Mouse (Mus musculus): ENCODE results near the gene Slc17a4. TPM values are rescaled to one million over a fixed set of nuclear protein-coding genes. Genes with fewer than 3 reads are reported as not detected.
A peak's percentile ranks its signal among the peaks of the same experiment; 100 is the strongest.

Gene Slc17a4
- not detected for total RNA-seq (2021)
- long read RNA-seq, experiment 1: 0 reads
- long read RNA-seq, experiment 2: 0 reads

DNA sequence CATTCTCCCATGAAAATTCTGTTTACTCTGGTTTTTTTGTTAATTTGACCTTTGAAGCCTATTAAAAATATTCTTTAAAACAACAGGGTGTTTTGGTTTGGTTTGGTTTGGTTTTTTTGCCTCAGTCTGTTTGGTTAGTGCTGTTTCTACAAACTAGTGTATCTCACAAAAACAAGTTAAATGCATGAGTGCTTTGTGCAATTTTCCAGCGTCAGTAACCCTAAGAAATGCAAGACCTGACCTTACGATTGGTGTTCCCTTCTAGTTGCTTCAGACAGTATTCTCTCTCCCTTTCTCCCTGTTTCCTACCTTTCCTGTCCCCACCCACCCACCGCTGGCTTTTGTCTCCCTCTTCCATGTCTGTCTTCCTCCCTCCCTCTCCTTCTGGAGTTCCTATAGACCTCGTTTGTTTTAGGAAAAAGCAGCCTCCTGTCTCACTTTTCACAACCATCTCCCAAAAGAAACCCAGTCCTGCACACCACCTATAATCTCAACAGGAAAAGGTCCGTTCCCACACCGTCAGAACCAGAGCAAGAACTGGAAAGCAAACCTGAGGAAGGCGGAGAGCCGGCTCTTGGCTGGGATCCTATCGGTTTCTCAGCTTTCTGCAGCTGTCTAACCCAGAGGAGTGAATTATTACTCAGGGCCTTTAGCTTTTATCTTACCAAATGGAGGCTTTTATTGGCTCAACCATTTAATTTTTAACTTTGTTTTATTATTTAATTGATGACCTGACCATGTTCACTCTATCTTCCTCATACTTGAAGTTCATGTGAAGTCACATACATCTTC, at the start of gene Slc17a4:
TSS of gene Slc17a4 (minus strand) at position 634 of the 792 bp plus-strand sequence.
- DNase-seq: no peak

DNA sequence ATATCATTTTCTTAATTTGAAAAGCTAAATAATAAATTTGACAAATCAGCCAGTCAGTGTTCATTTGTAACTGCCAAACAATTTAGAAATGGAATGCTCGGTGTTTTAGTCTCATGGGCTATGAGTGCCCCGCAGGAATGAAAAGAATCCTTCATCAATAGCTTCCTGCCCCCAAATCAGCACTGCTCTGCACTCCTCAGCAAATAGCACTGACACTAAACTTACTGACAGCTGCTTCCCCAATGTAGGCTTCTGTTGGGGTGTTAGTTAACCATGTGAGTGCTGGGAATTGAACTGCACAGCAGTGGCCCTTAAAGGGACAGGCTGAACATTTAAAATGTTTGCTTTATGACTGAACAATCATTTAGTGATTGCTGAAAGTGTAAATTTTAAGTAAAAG, 45.0 kb upstream of the Slc17a4 start:
- no peak for DNase-seq

GRCm38 (mm10) chr13:23950928-23951327, 36.1 kb upstream of the Slc17a4 start:
- peak; percentile 7 for DNase-seq

GRCm38 (mm10) chr13:23949484-23950246, 34.9 kb upstream of the Slc17a4 start:
- DNase-seq: no peak

GRCm38 (mm10) chr13:23946254-23946653, 31.4 kb upstream of the Slc17a4 start:
- no peak for DNase-seq

DNA sequence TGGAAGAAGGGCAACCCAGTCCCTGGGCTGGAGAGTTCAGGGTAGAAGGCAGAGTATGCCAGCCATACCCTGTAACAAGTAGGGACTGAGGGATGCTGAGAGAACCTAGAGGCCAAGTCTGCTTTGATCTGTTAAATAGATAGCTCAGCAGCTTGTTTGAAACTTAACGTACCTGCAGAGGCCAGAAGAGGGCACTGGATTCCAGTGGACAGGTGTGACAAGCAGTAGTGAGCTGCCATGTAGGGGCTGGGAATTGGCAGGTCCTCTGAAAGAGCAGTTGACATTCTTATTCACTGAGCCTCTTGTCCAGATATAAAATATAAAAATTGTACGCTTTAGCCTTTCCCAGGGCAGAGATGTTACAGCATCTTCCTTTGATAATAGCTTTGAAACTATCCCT, 28.1 kb upstream of the Slc17a4 start:
- no peak for DNase-seq

DNA sequence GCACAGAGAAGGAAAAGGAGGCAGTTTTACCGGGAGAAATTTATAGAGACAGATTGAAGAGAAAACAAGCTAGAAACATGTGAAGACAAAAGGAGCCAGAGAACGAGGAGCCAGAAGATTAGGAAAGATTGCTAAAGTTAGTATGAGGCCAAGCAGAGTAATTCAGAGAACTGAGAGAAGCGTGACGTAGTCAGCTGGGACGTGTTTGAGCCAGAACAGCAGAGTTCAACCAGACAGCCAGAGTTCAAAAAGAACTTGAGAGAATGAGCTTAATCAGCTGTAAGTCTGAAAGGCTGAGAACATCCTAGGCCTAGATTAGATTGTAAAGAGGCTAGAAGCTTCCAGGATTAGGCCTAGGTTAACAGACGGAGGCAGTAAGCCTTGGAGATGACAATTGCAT, 25.5 kb upstream of the Slc17a4 start:
- DNase-seq: no peak

DNA sequence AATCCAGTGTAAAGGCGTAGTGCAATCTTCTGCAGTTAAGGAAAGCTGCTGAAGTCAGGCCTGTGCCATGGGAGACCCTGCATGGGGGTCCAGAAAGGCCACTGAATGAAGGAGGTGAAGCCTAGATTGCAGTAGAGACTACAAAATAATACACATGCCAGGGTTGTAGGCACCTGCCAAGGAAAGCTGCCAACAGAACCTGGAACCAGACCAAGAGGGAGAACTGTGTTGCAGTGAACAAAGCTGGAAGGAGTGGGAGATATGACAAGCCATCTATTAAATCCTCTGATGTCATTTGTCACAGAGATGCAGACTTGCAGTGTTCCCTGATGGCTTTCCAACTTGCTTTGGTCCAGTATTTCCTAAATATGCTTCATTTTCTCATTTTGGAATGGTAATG, 23.9 kb upstream of the Slc17a4 start:
- DNase-seq: no peak

GRCm38 (mm10) chr13:23934211-23934520, 19.4 kb upstream of the Slc17a4 start, which contains the start of gene Hist1h2aa:
TSS of gene Hist1h2aa (plus strand) at chr13:23934462.
- no peak for DNase-seq

- no peak for DNase-seq
Observed at GRCm38 (mm10) chr13:23933421-23934210, 18.8 kb upstream of the Slc17a4 start, which contains the start of gene Hist1h2ba. TSS of gene Hist1h2ba (minus strand) at chr13:23934156.

- DNase-seq: no peak
Observed at GRCm38 (mm10) chr13:23930904-23931303, 16.1 kb upstream of the Slc17a4 start.

- no peak for DNase-seq
Observed at GRCm38 (mm10) chr13:23930461-23930860, 15.7 kb upstream of the Slc17a4 start.

- no peak for DNase-seq
Observed at GRCm38 (mm10) chr13:23928637-23929036, 13.8 kb upstream of the Slc17a4 start.

GRCm38 (mm10) chr13:23925792-23926191, 11.0 kb upstream of the Slc17a4 start:
- no peak for DNase-seq

DNA sequence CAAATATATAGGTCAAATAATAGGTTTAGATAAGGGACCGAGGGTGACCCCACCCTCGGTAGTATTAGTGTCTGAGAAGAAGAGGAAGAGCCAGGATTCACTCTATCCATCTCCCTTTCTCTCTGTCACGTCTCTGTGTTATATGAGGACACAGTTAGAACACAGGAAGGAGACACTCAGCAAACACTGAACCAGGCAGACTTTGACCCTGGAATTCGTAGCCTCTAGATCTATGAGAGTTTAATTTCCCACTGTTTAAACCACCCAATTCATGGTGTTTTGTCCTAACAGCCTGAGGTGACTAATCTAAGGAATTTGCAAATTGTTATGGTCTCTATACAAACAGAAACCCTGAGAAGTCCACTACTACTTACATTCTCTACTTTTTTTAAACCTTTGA, 2.9 kb upstream of the Slc17a4 start:
- no peak for DNase-seq

- peak; percentile 5 for DNase-seq
Observed at GRCm38 (mm10) chr13:23916132-23916531, 1.3 kb upstream of the Slc17a4 start.

- no peak for DNase-seq
Observed at GRCm38 (mm10) chr13:23913791-23914306, 960 bp downstream of the Slc17a4 start.

DNA sequence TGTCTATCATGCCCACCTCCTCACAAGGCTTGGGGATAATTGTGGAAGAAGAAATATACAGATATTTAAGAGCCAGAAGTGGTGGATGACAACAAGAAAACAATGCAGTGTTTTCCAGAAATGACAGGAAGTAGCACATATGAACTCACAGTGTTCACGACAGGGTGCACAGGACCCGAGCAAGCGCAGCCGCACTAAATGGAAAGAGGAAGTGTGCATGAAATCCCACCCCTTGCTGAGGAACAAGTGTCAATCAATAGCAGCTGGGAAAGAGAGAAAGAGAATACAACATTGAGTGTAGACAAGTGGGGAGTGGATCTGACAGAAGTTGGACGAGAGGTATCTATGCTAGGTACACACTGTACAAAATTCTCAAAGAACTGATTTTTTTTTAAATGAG, 3.5 kb downstream of the Slc17a4 start:
- DNase-seq: no peak

DNA sequence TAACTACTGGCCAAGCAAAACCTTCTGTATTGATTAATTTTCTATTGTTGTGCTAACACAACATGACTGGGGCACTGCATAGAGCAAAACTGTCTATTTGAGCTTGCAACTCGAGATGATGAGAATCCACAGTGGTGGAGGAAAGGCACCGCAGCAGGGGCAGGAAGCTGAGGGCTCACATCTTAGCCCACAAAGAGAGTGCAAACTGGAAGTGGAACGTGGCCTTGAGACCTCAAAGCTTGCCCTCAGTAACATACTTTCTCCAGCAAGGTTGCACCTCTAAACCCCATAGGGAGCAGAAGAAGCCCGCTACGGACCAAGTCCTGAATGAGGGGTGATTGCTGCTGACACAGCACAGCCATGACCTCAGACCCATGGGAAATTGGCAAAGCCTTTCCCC, 4.7 kb downstream of the Slc17a4 start:
- DNase-seq: no peak

DNA sequence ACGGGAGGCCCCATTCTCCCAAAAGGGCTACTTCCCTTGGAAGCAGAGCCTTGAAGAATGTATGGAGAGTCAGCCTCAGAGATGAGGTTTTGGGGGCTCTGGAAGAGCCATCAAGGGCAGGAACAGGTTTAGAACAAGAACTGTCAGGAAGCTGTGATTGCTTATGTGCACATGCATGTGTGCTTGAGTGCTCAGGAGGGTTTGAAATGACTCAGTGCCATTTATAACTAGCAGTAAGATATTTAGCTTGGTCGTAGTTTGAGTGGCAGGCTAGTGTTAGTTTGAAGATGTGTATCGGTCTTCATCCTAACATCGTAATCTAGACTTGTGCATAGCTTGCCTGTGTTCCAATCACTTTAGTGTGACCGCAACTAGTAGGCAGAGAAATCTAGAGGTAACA, 7.9 kb downstream of the Slc17a4 start:
- no peak for DNase-seq

- no peak for DNase-seq
Observed at GRCm38 (mm10) chr13:23898242-23898641, 16.6 kb downstream of the Slc17a4 start.

DNA sequence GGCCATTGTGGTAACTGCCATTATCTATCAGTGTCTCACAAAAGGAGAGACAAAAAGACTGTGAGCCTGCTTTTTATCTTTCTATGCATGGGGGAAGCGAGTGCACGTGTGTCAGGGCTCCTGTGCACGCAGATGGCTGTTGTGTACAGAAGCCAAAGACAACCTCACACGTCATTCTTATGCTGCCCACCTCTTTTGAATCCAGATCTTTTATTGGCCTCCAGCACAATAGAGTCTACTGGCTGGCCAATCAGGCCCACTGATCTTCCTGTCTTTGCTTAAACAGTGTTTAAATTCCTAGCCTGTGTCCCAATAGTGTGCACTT, 21.6 kb downstream of the Slc17a4 start:
- DNase-seq: no peak

Data from gastrocnemius, postnatal 10 days (tissue).